Mouse (Mus musculus) lung, adult 2 months (tissue): Measurements from ENCODE around the gene Stmn3.

Experiments
- CTCF ChIP-seq: fragments of 200-500 bp; IDR thresholded peaks from 2 replicates; pipeline ENCODE4 v1.5.1; 2011; ENCODE audit warnings: mild to moderate bottlenecking, low read length, control low read depth; ENCODE audit not compliant: insufficient read depth
- POLR2A ChIP-seq: fragments of 200-500 bp; IDR thresholded peaks from 2 replicates; pipeline ENCODE4 v1.6.1; 2011; ENCODE audit warnings: low read depth, mild to moderate bottlenecking, control low read depth, low read length, borderline replicate concordance; ENCODE audit errors: extremely low read depth

DNA sequence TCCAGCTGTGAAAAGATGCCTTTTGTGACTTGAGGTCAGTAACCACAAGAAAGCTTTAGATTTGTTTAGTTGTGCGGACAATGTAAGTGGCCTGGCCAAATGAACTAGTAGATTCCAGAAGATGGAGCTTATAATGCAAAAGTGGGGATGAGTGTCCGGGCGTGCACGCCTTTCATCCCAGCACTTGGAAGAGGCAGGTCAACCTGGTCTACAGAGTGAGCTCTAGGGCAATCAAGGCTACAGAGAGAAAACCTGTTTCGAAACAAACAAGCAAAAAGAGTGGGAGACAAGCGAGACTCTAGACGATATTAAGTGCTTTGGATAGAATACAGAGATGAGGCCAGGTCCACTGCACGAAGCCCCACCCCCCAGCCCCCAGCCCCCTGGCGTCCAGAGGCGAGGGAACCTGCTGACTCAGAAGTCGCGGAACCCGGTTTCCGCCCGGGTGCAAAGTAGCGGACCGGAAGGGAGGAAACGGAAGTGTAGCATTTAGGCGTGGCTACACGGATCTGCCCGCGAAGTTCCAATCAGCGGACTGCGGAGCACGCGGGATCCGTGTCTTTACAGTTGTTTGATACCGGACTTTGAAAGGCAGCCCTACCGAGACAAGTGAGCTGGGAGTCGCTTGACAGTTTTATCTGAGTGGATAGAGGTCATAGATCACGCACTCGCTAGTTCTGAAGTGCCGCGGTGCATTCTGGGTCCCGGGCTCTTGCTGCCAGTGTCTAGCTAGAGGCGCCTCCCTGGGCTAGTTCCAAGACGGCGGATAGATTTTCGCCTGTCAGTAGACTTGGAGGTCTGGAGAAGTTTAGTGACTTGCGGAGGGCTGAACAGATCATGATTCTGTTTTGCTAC lies 5.2 kb upstream of the Stmn3 start, which contains the start of gene Rtel1:
- TF ChIP-seq CTCF: no peak
- peak; percentile 54; the same call in 1 of the 2 replicates for TF ChIP-seq POLR2A
